Mouse (Mus musculus) forebrain, embryonic 14.5 days (tissue): ENCODE results near the gene Dlg5. TPM values are rescaled to one million over a fixed set of nuclear protein-coding genes. Genes with fewer than 3 reads are reported as not detected.

Experiments
- ATAC-seq: fragments of 200-750 bp; cut with Nextera tagmentation; 2 replicates; pipeline ENCODE4 v1.8.0; 2017; ENCODE audit warnings: mild to moderate bottlenecking, moderate library complexity
- DNase-seq: peaks from one replicate; pipeline ENCODE4 v3.0.0-alpha.2; 2015; ENCODE audit warnings: low spot score
- H3K27ac ChIP-seq: fragments of 300-500 bp; sonication (generic); 2 replicates; pipeline ENCODE4 v1.5.1; 2014; ENCODE audit warnings: low read depth, mild to moderate bottlenecking, control low read depth, low read length, moderate library complexity
- H3K27me3 ChIP-seq: fragments of 300-500 bp; sonication (generic); replicated peaks from 2 replicates; pipeline ENCODE4 v1.6.1; 2014; ENCODE audit warnings: low read length, control low read depth, mixed read lengths; ENCODE audit not compliant: control insufficient read depth, insufficient read depth
- H3K36me3 ChIP-seq: fragments of 300-500 bp; sonication (generic); 2 replicates; pipeline ENCODE4 v1.6.1; 2014; ENCODE audit warnings: low read length, control low read depth; ENCODE audit not compliant: control insufficient read depth, insufficient read depth
- H3K4me1 ChIP-seq: fragments of 300-500 bp; sonication (generic); 2 replicates; pipeline ENCODE4 v1.6.1; 2014; ENCODE audit warnings: antibody characterized with exemption, low read length, control low read depth; ENCODE audit not compliant: control insufficient read depth, insufficient read depth
- H3K4me2 ChIP-seq: fragments of 300-500 bp; sonication (generic); 2 replicates; pipeline ENCODE4 v1.6.1; 2014; ENCODE audit warnings: mild to moderate bottlenecking, control low read depth, low read length
- H3K4me3 ChIP-seq: fragments of 300-500 bp; sonication (generic); 2 replicates; pipeline ENCODE4 v1.5.1; 2014; ENCODE audit warnings: low read depth, low read length, control low read depth
- H3K9ac ChIP-seq: fragments of 300-500 bp; sonication (generic); 2 replicates; pipeline ENCODE4 v1.6.1; 2014; ENCODE audit warnings: mild to moderate bottlenecking, low read length, control low read depth, moderate library complexity
- H3K9me3 ChIP-seq: fragments of 300-500 bp; sonication (generic); replicated peaks from 2 replicates; pipeline ENCODE4 v1.6.1; 2016; ENCODE audit warnings: low read length, control low read depth, mixed read lengths; ENCODE audit not compliant: control insufficient read depth
- WGBS: fragments of 180-500 bp; shearing (Covaris S2); extraction: QIAGEN DNeasy Blood & Tissue Kit; methylation state at CpG from one replicate; pipeline ENCODE4 v1.1.7; 2014; 5-methylcytosine and 5-hydroxymethylcytosine counted together
- polyA plus RNA-seq: library from polyadenylated mRNA; unstranded; fragments of >200 nt; fragmentation: Nextera tagmentation; extraction: Ambion mirVana; gene quantifications from 2 replicates; pipeline ENCODE4 v1.2.1, GENCODE M21; 2014

The Dlg5 gene
- polyA plus RNA-seq, 1 experiment from 2014 or later, result 20.3 TPM

DNA sequence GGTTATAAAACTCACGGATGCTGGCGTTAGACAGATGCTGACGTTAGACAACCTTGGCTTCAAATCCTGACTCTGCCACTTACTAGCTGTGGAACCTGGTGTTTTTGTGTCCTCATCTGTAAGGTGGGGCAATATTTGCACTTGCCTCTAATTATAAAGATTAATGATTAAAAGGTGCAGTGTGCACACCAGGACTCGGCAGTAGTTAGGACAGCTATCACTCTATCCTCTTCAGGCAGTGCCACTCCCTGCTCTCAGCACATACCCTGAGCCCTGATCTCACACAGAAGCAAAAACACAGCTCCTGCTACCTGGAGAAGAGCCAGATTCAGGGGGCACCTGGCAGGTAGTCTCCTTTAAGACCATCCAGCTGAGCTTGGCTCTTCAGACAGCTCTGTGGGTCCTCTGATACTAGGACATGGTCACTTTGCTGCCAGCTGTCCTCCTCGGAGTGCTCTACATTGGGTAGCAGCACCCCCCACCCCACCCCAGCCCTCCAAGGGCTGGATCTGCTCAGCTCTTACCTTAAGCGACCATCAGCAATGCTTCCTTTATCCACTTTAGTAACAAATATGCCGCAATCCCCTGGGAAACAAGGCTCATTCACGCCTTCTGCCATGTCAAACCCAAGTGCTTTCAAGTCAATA lies 80.9 kb downstream of the Dlg5 start:
- Histone ChIP-seq H3K27me3 (no peaks in the 10 kb centered on the region), H3K9ac (no peak overlapping the region), H3K4me3 (no peak overlapping the region), H3K4me2 (no peak overlapping the region), H3K4me1 (no peaks in the 10 kb centered on the region), H3K9me3 (no peaks in the 10 kb centered on the region), H3K27ac (no peak overlapping the region), H3K36me3 (peaks cover 61% of the 10 kb centered on the region)
- DNase-seq, result no peak
- no peak for ATAC-seq
- 91% methylated on average over 8 of the region's 8 CpGs for WGBS

DNA sequence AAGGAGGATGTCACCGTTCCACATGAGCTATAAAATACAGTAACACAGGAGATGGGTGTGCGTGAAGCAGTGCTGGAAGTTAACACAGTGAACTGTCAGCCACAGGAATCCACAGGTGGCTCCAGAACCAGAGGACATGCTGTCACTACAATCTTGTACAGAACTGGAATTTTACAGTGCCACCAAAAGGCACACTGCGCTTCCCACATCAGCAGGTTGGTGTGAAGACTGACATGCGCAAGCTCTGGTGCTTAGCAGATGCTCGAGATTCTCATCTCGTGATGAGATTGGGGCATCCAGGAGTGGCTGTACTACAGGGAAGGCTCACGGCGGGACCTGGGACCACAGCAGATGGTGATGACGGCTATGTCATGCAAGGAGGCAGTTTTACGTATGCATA lies 82.9 kb downstream of the Dlg5 start:
- H3K4me2 ChIP-seq, result no peak overlapping the region
- no peak overlapping the region for H3K27ac ChIP-seq
- no peaks in the 10 kb centered on the region for H3K9me3 ChIP-seq
- no peak overlapping the region for H3K9ac ChIP-seq
- H3K36me3 ChIP-seq, result peaks cover 63% of the 10 kb centered on the region
- whole genome bisulfite sequencing, result 90% methylated on average over 10 of the region's 10 CpGs
- DNase-seq (no peak), ATAC-seq (no peak)
- no peak overlapping the region for H3K4me3 ChIP-seq
- no peaks in the 10 kb centered on the region for H3K27me3 ChIP-seq
- no peaks in the 10 kb centered on the region for H3K4me1 ChIP-seq

DNA sequence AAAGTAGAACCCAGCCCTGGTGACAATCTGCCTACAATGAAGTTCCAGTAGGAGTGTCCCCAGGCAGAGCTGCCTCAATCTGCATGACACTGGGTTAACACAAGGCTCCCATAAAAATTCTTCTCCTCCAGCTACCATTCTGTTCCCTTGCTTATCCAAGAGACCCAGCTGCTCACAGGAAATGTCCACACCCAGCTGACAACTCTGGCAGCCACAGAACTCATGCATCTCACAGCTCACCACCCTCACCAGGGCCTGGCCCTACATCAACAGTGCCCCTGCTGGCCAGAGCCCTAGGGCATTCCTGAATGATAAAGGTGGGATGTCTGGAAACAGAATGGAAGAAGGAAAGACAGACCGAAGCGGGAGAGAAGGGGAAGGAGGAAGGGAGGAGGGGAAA lies 96.8 kb downstream of the Dlg5 start:
- ATAC-seq, result no peak
- 82% methylated on average over 2 of the region's 2 CpGs for WGBS
- H3K27me3 ChIP-seq, result no peaks in the 10 kb centered on the region
- H3K4me2 ChIP-seq, result no peak overlapping the region
- no peaks in the 10 kb centered on the region for H3K9me3 ChIP-seq
- H3K4me3 ChIP-seq, result no peak overlapping the region
- DNase-seq, result no peak
- H3K36me3 ChIP-seq, result peaks cover 89% of the 10 kb centered on the region
- H3K9ac ChIP-seq, result no peak overlapping the region
- H3K4me1 ChIP-seq, result no peaks in the 10 kb centered on the region
- no peak overlapping the region for H3K27ac ChIP-seq

DNA sequence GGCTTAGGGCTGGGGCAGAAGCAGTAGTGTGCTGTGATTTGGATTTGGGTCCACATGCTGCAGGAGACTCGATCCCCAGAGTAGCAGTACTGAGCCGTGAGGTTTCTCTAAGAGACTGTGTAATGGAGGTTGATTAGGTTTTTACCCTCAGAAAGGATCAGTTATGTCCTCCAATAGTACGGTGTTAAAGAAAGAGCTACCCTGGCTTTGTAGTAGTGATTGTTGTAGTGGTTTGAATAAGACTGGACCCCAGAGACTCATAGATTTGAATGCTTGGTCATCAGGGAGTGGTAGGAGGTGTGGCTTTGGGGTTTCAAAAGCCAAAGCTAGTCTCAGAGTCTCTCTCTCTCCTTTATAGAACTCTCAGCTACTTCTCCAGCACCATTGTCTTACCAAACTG lies 100.9 kb downstream of the Dlg5 start:
- no peaks in the 10 kb centered on the region for H3K9me3 ChIP-seq
- no peaks in the 10 kb centered on the region for H3K27me3 ChIP-seq
- DNase-seq (no peak), ATAC-seq (no peak)
- no peak overlapping the region for H3K4me3 ChIP-seq
- no peak overlapping the region for H3K27ac ChIP-seq
- no peak overlapping the region for H3K4me2 ChIP-seq
- WGBS, result 72% methylated on average over 3 of the region's 3 CpGs
- H3K4me1 ChIP-seq, result no peaks in the 10 kb centered on the region
- H3K36me3 ChIP-seq, result peaks cover 73% of the 10 kb centered on the region
- no peak overlapping the region for H3K9ac ChIP-seq

DNA sequence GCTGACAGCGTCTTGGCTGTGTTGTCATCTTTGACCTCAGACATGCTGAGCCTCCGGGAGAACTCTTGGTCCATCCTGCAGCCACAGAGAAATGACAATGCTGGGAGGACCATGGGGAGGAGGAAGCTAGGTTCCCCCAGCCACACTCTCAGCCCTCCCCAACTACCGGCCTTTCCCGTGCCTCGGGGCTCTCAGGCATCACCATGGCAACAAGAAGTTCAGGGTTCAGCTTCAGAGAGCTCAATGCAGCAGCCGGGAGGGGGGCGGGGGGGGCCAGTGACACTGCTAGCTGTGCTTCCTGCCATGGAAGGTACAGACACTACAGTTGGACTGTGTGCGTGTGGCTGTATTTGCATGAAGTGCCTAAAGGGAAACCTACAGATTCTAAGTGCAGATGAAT lies 101.3 kb downstream of the Dlg5 start:
- Histone ChIP-seq H3K4me3 (no peak overlapping the region), H3K4me1 (no peaks in the 10 kb centered on the region), H3K27me3 (no peaks in the 10 kb centered on the region), H3K9me3 (no peaks in the 10 kb centered on the region), H3K27ac (no peak overlapping the region), H3K36me3 (peaks cover 73% of the 10 kb centered on the region), H3K4me2 (no peak overlapping the region), H3K9ac (no peak overlapping the region)
- 57% methylated on average over 8 of the region's 8 CpGs for WGBS
- peak; percentile 27 for DNase-seq
- no peak for ATAC-seq

DNA sequence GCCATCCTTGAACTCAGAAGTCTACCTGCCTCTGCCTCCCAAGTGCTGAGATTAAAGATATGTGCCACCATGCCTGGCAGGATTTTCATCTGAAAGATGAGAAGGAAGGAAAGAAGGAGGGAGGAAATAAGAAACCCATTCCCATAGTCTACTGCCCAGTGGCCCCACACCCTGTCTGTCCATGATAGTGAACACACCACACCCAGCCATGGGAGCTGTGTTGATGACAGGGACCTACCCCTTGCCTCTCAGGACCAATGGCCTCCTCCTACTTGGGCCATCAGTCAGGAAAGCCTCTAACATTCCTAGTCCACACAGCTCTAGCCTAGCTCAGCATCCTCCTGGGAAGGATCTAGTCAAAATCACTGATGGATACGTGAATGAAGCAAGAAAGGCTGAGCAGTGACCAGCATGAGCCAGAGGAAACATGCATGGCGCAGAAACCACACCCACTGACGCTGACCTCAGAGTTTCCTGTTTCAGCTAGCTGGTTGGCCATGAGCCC lies 102.7 kb downstream of the Dlg5 start:
- no peaks in the 10 kb centered on the region for H3K9me3 ChIP-seq
- WGBS, result 95% methylated on average over 3 of the region's 3 CpGs
- H3K36me3 ChIP-seq, result peaks cover 72% of the 10 kb centered on the region
- no peak overlapping the region for H3K9ac ChIP-seq
- no peaks in the 10 kb centered on the region for H3K4me1 ChIP-seq
- H3K4me2 ChIP-seq, result no peak overlapping the region
- no peak for DNase-seq
- H3K4me3 ChIP-seq, result no peak overlapping the region
- no peak for ATAC-seq
- H3K27me3 ChIP-seq, result no peaks in the 10 kb centered on the region
- H3K27ac ChIP-seq, result no peak overlapping the region

DNA sequence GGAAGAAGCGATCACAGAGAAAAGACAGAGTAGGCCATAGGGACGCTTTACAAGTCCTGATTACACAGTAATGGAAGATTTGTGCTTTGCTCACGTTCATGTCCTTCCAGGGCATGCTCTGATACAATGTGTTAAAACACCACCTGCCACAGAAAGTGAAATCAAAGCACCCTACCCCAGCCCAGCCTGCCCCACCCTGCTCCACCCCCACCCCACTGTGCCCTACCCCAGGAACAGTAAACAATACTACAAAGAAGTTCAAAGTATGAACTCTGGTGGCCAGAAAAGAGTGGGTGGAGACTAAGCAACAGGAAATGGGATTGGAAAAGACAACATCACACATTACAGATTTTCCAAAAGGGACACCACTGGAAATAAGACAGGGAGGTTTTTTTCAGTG lies 104.0 kb downstream of the Dlg5 start:
- Histone ChIP-seq H3K4me2 (no peak overlapping the region), H3K4me1 (no peaks in the 10 kb centered on the region), H3K36me3 (peaks cover 72% of the 10 kb centered on the region), H3K27me3 (no peaks in the 10 kb centered on the region), H3K4me3 (no peak overlapping the region), H3K9ac (no peak overlapping the region), H3K9me3 (no peaks in the 10 kb centered on the region), H3K27ac (no peak overlapping the region)
- no peak for ATAC-seq
- no peak for DNase-seq
- 92% methylated on average over 3 of the region's 3 CpGs for WGBS

DNA sequence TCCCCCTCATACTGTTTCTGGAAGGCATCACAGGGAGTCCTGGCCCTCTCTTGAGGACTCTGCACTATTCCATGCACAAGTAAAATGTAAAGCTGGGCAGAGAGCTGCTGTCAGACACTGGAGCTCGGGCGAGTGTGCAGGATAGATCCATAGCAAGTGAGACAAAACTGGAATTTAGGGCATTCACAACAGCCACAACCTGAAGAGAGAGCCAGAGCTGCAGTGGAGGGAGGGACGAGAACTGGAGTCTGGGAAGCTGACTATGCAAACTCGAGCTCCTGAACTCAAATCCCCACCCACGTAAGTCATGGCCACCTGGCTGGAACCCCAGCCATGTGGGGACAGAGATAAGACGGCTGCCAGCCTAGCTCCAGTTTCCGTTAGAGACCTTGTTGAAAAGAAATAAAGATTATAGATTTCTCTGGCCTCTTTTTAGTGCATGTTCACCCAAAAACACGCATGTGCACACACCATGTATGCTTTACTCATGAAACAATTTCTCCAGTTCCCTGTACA lies 105.4 kb downstream of the Dlg5 start:
- H3K36me3 ChIP-seq, result peaks cover 73% of the 10 kb centered on the region

DNA sequence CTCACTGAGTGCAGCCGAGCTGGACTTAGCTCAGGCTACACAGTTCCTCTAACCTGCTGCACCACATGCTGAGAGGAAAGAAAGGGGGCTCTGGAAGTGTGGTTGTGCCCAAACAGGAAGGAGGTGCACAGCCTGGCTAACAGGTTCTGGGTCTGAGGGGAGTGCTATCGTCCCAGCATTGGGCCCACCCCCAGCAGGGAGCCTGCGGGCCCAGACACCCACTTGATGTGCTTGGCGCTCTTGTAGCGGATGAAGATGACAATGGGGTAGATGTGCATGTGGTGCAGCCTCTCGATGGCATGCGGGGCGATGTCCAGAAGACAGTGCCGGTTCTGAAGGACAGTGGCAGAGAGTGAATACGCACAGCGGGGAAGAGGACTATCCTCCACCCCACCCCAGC lies 108.8 kb downstream of the Dlg5 start:
- DNase-seq (no peak), ATAC-seq (no peak)
- H3K27me3 ChIP-seq, result no peaks in the 10 kb centered on the region
- WGBS, result 91% methylated on average over 11 of the region's 11 CpGs
- H3K27ac ChIP-seq, result no peak overlapping the region
- H3K36me3 ChIP-seq, result peaks cover 63% of the 10 kb centered on the region
- no peak overlapping the region for H3K4me2 ChIP-seq
- H3K9ac ChIP-seq, result no peak overlapping the region
- no peaks in the 10 kb centered on the region for H3K4me1 ChIP-seq
- H3K9me3 ChIP-seq, result no peaks in the 10 kb centered on the region
- no peak overlapping the region for H3K4me3 ChIP-seq

More for the DNA sequence above, 105.4 kb downstream of the Dlg5 start:
- ATAC-seq (no peak), DNase-seq (no peak)
- Histone ChIP-seq H3K27me3 (no peaks in the 10 kb centered on the region), H3K27ac (no peak overlapping the region), H3K4me2 (no peak overlapping the region), H3K4me1 (no peaks in the 10 kb centered on the region), H3K4me3 (no peak overlapping the region), H3K9ac (no peak overlapping the region), H3K9me3 (no peaks in the 10 kb centered on the region)
- WGBS, result 85% methylated on average over 8 of the region's 8 CpGs
